Mouse (Mus musculus) left cerebral cortex, adult 11 months (tissue): ENCODE data around the gene Mamld1.

ENCODE experiments used
- DNase-seq: peaks from one replicate; pipeline ENCODE4 v3.0.0; 2022; ENCODE audit warnings: low spot score

The Mamld1 gene

DNA sequence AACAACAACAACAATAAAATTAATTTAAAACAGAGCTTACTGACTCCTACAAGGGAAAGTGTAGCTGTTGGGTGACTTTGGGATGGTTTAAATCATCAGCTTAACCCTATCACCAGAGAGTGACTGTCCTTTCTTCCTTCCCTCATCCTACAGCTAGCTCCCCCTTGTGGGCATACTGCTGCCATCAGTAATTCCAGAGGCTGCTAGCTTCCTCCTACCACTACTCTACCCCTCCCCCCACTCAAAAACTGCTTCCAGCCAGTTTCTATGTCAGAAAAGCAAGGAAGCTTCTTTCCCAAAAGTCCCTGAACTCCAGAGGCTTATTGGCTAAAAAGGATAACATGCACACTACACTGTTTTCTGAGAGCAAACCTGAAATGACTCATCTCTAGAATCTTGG, 81.4 kb downstream of the Mamld1 start:
- DNase-seq, result no peak

DNA sequence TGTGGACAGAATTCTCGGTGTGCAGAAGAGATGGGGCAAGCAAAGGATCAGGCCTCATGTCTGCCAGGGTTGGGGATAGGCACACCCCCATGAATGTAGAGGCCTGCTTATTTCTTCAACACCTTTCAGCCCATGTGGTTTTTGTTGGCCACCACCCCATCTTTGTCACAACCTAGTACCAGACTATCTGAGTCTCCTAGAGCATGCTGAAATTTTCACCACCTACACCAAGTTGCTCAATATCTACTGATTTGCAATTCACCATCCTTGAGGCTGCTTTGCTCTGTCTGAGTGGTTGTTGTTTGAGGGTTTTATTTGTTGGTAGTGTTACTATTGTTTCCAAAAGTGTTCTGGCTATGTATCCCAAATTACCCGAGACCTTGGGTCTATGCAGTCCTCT, 91.3 kb downstream of the Mamld1 start:
- DNase-seq, result no peak

- no peak for DNase-seq
Measured at GRCm38 (mm10) chrX:71149441-71150050, 99.5 kb downstream of the Mamld1 start.

DNA sequence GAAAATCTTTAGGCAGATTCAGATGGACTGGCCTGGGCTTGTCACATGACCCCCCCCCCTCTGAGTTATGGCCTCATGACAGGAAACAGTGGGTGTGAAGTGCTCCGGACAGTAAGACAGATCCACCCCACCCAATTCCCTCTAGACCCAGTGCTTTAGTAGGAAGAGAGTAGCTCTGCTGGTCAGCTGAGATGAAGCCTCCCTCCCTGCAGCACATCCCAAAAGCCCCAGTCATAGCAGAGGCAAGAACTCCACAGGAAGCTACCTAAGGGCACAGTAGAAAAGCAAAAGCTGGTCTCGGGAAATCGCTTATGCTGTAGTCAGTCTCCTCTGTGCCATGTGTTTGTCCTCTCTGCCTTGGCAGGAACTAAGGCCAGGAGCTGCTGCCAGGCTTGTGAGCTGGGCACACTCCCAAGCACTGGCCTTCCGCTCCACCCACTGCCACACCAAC, 100.5 kb downstream of the Mamld1 start:
- DNase-seq, result no peak

- DNase-seq, result no peak
Measured at GRCm38 (mm10) chrX:71181526-71181925, 131.5 kb downstream of the Mamld1 start.

- DNase-seq, result no peak
Measured at GRCm38 (mm10) chrX:71183671-71184070, 133.6 kb downstream of the Mamld1 start.

- DNase-seq, result no peak
Measured at GRCm38 (mm10) chrX:71186396-71186795, 136.3 kb downstream of the Mamld1 start.

- no peak for DNase-seq
Measured at GRCm38 (mm10) chrX:71204776-71205175, 154.7 kb downstream of the Mamld1 start.
